Mouse (Mus musculus): ENCODE measurements at regions not wholly inside any gene's neighbourhood (a gene's known extent, or its start where the extent isn't known, plus 50 kb on each side); places are given as distances from the start of the nearest gene placed in this dataset.

- DNase-seq, result no peak
- intact Hi-C loops (cut with DNase I; ENCODE audit: low total_unique reads), result no loop called here
These were observed 79.0 kb downstream of the Mfsd1 start for GRCm38 (mm10) chr3:67661529-67661928.

- intact Hi-C loops (cut with DNase I; ENCODE audit: low total_unique reads), result no loop called here
- DNase-seq, result no peak
These were observed 126.8 kb downstream of the Mfsd1 start for GRCm38 (mm10) chr3:67709322-67709721.

GRCm38 (mm10) chr3:67711716-67712115, 129.2 kb downstream of the Mfsd1 start:
- no peak for DNase-seq
- intact Hi-C loops (cut with DNase I; ENCODE audit: low total_unique reads), result no loop called here

- no peak for DNase-seq
- intact Hi-C loops (cut with DNase I; ENCODE audit: low total_unique reads), result no loop called here
These were observed 149.4 kb downstream of the Mfsd1 start for GRCm38 (mm10) chr3:67731921-67732320.

- intact Hi-C loops (cut with DNase I; ENCODE audit: low total_unique reads), result no loop called here
- DNase-seq, result no peak
These were observed 150.3 kb downstream of the Mfsd1 start for GRCm38 (mm10) chr3:67732858-67733257.

- intact Hi-C loops (cut with DNase I; ENCODE audit: low total_unique reads), result no loop called here
- DNase-seq, result no peak
These were observed 137.8 kb upstream of the Iqcj start for GRCm38 (mm10) chr3:67754256-67754655.

- intact Hi-C loops (cut with DNase I; ENCODE audit: low total_unique reads), result no loop called here
- DNase-seq, result no peak
These were observed 123.4 kb upstream of the Iqcj start for GRCm38 (mm10) chr3:67768603-67769002.

- intact Hi-C loops (cut with DNase I; ENCODE audit: low total_unique reads), result no loop called here
- no peak for DNase-seq
These were observed 118.6 kb upstream of the Iqcj start for GRCm38 (mm10) chr3:67773403-67773802.

GRCm38 (mm10) chr3:67782177-67782576, 109.8 kb upstream of the Iqcj start:
- DNase-seq, result no peak
- intact Hi-C loops (cut with DNase I; ENCODE audit: low total_unique reads), result no loop called here

- no peak for DNase-seq
These were observed 85.0 kb upstream of the Iqcj start for GRCm38 (mm10) chr3:67806847-67807601.

GRCm38 (mm10) chr3:67828156-67828555, 63.9 kb upstream of the Iqcj start:
- DNase-seq, result no peak
- intact Hi-C loops (cut with DNase I; ENCODE audit: low total_unique reads), result no loop called here

More at GRCm38 (mm10) chr3:67806847-67807601, 85.0 kb upstream of the Iqcj start:
- intact Hi-C loops (cut with DNase I; ENCODE audit: low total_unique reads), result no loop called here

- intact Hi-C loops (cut with DNase I; ENCODE audit: low total_unique reads), result no loop called here
- DNase-seq, result peak; percentile 5
These were observed 58.9 kb upstream of the Iqcj start for GRCm38 (mm10) chr3:67833041-67833663.
